Mouse (Mus musculus) cerebellum, adult 9-10 months (tissue): ENCODE data around the gene Camkmt.

Experiments used
- DNase-seq: peaks from one replicate; pipeline ENCODE4 v3.0.0; 2022

The Camkmt gene

DNA sequence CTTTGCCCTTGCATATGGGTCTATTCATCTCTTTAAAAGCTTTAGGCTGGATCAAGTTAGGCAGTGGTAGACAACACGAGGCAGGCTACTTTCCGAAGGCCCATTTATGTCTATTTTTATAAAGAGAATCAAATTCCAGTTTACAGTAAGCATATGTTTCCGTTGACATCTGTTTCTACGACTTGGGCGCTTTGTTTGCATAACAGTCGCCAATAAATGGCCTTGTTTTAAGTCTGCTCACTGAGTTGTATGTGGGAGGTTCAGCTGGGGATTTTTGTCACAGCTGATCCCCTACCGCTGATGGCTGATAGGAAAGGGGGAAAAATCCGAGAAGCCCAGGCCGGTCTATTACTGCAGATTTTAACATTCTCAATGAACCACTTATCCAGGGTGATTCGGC, 285.2 kb downstream of the Camkmt start:
- no peak for DNase-seq

DNA sequence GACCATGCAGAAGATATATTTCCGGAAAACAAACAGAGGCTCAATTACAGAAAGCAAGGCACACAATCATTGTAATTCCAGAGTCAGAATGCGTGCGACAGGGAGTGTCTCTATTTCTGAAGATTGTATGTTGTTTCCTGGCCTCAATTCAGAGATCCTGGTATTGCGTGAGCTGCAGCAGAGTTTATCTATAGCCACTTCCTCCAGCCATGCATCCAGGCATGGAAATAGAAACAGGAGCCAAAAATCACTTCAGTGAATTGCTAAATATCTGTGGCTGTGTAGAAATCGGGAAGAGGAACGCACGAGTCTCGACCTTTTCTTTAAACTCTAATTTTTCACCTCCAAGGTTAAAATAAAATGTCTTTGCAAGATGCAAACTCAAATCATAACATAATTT, 287.1 kb downstream of the Camkmt start:
- no peak for DNase-seq

DNA sequence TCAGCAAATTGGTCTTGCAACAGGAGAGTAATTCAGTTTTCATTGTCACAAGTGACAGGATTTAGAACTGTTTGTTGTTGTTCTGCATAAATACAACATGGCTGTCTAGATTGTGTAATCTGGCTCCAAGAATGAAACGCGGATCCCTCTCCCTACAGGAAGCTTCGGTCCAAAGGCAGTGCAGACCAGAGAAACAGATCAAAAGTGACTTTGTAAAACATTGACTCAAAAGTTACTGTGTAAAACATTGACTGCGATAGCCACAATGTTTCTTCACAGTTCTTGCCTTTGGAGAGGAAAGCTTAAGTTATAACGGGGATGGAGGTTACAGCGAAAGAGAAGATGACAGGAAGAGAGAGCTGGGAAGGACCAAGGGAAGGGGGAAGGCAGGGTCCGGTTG, 288.7 kb downstream of the Camkmt start:
- no peak for DNase-seq

DNA sequence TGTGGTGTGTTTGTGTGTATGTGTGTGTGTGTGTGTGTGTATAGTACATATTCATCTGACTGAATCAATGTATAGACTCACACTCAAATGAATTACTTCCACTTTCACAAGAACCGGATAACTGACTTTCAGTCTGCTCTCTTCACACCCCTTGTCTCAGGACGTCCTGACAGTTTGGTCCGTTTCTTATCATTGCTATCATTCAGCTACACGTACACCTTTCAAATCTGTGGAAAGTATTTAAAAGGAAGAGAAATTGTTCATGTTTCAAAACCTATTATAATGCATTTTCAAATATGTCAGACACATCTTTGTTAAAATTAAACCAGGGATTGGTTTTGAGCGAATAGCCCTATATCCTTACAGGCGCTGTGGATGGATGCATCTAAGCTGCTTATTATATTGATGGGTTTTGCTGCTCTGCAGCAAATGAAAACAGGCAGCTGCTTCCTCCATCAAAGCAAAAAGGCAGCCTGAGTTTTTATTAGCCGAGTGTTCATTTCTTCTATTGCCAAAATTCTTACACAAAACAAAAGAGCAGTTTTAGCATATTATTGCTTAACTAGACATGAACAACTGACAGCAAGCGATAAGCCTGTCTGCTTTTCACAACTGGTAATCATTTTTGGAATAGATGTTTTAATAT, 291.3 kb downstream of the Camkmt start:
- DNase-seq: no peak

DNA sequence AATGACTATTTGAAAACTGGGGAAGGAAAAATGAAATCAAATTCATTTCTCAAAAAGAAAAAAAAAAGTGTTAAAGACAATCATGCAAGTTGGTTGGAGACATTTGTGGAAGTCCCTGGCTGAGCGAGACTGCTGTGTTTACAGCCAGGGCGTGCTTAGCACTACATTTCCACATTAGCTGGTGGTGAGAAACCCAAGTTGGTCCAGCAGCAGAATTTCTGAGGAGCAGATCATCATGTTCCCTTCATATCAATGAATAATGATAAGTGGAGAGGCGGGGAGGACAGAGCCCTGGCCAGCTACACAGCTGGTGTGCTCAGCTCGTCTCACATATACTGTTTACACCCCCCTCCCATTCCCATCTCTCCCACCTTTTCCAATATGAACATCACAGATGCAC, 292.0 kb downstream of the Camkmt start:
- DNase-seq: no peak

DNA sequence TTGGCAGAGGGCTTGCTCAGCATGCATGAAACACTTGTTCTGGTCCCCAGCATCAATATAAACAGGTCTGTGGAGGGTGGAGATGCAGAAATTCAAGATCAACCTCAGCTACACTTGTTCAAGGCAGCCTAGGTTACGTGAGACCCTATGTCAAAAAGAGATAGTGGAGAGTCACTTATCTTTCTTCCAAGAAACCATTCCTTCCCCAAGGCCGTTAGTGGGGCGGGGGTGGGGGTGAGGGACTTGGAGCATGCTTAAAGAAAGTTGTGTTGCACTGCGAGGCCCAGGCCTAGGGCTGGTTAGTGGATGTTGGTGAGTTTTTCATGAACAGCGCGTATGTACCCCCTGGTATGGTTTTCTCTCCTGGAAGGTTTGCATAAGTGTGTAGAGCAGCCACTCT, 292.6 kb downstream of the Camkmt start:
- no peak for DNase-seq

DNA sequence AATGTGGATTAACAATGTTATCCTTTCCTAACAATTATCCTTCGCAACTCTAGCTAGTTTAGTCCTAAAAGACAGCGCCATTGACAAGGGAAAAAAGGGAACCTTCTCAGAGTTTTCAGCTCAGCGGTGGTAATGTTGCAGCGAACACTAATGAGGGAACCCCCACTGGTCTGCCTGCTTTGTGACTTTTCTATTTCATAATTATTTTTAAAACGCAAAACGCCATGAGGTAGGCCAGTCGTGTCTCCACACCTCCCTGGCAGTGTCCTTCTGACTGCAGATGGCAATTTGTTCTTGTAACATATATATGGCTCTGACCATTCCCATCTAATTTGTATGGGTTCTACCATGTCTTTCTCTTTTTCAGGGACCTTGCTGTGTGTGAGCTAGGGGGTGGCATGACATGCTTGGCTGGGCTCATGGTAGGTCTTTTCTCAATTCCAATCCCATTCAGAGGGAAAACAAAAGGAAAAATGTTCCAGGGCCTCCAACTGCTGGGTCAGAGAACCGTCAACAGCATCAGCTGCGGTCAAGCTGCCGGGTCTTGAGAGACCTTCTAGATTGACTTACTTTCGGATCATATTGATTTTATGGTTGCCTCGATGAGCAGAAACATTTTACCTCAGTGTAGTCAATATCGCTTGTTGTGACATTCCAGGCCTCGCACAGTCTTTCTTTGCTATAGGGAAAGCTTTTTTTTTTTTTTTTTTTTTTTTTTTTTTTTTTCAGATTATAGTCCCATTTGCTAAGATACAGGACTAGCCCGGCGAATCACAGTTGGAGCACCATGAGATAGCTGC, 302.9 kb downstream of the Camkmt start:
- DNase-seq: no peak

DNA sequence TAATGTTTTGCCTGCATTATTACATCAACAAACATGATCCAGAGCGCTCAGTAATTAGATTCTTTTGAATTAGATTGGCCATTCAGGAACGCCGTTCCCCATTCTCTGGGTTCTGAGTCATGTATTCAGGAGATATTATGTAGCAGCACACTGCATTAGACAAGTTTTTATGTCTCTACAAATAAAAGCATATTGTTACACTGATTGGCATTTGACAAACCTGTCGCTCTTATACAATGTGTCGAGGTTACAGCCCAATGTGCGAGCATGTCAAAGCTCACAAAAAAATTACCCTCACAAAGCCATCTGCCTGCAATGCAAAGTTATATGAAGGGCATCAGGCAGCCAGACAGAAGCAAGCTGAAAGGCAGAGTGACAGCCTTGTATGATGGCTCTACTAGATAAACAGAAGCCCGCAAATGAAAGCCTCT, 303.6 kb downstream of the Camkmt start:
- no peak for DNase-seq

DNA sequence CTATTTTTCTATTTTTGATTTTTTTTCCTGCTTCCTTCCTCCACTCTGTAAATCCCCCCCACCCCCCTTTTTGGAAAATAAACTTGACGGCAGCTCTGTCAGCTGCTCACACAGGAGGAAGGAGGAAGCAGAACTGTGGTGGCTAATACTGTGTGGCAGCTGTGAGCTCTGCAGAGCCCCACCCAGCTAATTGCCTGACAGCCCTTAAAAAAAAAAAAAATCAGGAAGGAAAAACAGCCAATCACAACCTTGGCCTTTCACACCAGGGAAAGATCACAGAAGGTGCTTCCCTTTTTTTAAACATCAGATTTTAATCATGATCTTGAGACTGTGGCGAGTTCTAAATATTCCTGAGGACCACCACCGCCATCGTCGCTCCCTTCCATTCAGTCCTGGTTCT, 305.1 kb downstream of the Camkmt start:
- no peak for DNase-seq

DNA sequence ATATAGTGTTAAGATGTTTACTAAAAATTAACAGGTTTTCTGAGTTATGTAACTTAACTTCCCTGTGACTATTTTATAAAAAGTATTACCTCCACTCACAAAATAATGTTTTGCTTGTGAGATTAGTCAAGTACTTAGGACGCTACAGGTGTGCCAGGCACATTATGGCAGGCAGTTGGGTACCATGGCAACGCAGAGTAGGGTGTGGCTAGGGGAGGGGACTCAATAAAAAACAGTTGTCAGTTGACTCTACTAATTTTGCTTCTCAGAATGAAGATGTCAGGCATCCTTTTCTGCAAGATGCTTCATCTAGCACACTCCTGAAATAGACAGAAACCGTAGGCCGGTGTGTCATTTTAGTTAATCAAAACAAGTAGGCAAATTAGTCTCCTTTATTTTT, 310.4 kb downstream of the Camkmt start:
- no peak for DNase-seq

DNA sequence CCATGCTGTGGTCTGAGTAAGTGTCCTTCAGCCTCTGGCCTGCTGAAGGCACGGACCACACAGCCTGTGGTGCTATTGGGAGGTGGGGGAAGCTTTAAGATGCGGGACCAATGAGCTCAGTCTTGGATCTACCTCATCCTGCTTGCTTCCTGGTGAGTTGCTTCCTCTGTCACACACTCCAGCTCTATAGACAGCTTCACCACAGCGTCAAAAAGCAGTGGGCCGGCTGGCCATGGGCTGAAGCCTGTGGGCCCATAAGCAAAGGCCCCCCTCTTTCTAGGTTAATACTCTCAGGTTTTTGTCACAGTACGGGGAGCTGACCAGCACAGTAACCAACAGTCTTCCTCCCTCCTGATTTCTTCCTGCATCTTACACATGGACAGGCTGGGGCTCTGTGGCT, 314.8 kb downstream of the Camkmt start:
- no peak for DNase-seq

DNA sequence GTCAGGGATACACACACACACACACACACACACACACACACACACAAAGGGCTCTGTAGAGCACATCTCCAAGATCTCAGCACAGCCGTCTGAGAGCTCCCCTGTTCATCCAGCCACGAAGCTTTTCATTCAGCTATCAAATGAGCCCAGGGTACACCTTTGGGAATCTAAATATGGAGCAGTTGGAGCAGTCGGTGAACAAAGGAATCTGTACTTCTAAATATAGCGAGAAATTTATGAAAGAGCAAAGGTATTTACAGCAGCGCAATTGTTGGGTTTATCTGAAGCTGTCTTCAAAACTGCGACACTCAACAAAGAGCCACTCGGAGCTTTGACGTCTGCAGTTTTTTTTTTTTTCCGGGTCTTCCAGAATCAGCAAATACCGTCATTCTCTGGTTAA, 315.8 kb downstream of the Camkmt start:
- DNase-seq: no peak

DNA sequence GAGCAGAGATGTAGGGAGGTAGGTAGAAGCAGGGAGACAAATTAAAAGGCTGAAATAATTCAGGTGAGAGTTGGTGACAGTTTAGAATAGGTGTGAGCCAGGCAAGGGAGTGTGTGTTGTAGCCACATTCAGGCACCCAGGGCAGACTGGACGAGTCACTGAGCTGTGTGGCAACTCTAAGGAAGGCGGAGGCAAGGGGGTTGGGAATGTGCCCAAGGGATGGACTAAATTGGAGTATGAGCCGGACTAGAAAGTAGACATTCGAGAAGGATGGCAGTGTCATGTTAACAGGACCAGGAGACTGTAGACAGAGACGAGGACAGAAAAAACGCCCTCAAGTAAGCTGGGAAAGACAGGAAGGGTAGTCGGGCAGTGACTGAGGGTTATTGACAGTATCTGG, 338.5 kb downstream of the Camkmt start:
- DNase-seq: no peak

DNA sequence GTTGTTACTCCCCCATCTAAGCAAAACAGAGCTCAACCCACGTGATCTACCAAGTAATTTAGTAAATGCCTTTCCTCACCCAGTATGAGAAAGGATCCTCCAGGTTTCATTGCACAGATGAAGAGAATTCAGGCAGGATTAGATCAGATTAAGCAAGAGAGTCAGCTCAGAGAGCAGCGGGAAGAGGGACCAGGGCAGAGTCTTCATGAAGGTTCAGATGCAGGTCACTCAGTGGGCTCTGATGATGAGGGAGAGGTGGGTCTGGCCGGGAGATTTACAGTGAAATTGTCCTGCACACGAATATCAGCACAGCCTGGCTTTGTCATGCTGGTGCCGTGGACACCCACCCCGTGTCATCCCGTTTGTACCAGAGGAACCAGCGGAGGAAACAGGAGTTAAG, 342.6 kb downstream of the Camkmt start:
- no peak for DNase-seq

DNA sequence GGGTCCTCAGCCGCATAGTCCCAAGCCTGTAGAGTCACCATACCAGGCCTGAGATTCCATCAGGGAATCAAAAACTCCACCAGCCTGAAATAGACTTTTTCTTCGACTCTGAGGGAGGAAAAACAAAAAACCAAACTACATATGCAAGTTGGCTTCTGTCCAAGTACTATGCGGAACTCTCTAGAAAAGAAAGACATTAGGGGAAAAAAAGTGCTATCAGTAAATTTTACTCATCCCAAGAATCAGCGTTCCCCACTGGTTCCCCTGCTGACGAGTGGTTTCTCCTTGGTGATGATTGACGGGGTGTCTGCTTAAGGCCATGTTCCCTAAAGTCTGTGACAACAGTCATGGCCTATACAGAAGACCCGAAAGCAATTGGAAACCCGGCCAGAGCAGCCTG, 352.7 kb downstream of the Camkmt start:
- no peak for DNase-seq

DNA sequence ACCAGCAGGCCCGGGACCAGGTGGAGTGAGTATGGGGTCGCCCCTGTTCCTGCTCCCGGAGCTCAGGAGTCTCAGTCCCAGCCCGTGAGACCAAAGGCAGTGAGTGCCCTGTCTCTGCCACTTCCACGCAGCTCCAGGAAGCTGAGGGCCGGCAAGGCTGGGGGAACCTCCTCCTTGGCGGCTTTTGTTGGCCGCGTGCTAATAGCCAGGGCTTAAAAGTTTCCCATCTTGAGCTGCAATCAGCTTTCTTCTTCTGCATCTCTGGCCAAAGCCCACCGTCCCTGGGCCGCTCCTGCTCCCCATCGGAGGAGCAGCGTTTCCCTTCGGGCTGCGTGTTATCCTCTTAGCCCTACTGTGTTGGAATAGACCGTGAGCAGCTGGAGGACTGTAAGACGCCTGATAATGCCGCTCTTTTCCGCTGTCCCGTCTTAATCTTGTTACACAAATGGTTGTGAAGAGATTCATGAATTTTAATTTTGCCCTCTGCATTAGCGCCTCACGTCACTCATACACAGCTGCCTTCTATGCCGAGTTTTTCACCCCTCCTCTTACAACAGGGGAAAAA, 364.1 kb downstream of the Camkmt start:
- DNase-seq: no peak

DNA sequence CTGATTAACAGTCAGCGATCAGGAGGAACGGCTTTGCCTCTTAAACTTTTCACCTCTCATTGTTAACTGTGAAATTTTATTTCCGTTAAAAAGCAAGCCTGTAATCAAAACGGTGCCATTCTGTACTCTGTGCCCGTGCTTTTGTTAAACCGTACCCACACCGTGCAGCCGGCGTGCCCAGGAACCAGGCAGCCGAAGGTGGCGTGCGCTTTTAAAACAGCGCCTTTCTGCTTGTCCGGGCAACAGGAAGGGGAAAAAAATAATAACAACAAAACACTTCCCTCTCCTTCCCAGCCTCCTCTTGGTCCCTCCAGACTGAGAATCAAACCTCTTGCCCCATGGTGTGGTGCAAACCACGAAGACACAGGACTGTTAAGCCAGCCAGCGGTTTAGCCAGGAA, 364.7 kb downstream of the Camkmt start:
- DNase-seq: no peak

DNA sequence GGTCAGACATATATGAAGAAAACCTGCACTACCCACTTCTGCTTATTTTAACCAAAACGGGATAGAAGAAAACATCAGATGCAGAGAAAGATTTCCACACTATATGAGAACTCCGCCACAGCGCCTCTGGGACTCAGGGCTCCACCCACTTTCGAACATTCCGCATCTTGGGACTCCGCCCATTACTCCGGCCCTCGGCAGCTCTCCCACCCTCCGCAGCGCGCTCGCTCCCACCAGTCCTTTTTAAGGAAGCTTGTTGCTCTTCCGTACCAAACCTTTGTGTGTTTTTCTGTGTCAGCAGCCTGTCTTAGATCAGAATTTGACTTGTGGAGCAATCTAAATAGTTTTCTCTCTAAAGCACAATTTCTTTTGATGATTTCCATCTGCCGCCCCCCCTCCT, 367.7 kb downstream of the Camkmt start:
- no peak for DNase-seq

DNA sequence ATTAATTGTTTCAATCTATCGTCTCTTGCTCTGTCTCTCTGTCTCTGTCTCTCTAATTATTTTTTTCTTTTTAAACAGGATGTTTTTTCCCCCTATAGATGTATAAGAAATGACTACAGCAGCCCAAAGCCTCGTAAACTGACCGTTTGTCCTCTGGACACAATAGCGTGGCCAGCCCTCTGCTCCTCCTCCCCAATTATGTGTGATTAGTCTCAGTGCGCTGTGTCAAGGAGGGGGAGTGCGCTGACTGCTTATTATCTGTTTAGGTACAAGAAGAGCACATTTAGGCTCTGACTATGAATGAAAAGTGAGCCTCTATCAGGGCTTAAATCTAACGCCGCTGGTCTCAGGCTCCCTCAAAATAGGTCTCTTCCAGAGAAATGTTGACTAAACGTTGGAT, 368.2 kb downstream of the Camkmt start:
- DNase-seq: no peak

DNA sequence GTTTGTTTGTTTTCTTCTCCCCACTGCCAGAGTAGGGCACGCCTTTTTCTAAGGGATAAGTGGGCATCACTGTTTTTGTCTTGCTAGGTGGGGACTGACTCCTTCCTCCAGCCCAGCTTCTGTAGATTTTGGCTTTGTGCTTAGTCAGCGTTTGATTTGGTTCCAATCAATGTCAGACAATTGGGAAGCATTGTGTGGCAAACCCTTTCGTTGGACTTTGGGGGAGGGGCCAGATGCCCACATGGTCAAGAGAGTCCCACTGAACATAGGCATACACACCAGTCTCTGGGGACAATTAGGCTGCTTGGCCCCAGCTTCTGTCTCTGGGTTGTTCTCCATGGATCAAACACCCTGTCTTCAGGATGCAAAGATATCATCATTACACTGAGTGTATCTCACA, 371.2 kb downstream of the Camkmt start:
- no peak for DNase-seq

DNA sequence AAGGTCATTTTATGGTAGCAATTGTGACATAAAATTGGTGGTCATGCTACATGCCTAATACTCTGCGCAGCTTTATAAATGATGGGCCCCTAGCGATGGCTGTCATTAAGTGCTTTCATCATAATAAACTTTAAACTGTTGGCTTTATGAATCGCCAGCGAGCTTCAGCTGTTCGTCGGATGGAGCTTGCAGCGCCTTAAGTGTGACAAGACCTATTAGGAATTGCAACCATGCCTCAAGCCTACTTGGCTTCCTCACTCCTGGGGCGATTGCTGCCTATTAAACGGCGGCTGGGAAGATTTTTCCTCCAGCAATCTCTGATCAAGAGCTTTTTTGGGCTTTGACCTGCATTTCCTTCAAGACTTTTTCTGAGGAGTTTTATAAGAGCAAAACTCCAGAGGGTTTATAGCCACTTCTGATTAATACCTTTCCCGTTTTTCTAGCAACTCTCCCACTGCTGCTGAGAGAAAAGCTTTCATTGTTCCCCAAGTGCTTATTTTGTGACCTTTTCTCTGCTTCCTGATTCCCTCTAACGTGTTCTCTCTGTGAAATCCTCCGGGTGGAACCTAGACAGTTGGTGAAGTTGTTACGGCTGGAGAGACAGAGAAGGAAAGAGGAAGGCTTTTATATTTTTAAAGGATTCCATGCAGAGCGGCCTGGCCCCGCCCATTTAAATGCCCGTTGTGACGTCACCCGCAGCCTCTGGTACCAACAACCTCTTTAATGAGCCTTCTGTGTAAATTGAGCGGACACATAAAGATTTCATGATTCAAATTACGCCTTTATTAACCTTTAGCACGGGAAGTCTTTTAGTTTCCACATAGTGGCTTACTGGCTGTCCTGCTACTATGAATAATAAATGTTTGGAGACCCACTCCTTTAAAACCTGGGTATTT, 373.4 kb downstream of the Camkmt start:
- no peak for DNase-seq

DNA sequence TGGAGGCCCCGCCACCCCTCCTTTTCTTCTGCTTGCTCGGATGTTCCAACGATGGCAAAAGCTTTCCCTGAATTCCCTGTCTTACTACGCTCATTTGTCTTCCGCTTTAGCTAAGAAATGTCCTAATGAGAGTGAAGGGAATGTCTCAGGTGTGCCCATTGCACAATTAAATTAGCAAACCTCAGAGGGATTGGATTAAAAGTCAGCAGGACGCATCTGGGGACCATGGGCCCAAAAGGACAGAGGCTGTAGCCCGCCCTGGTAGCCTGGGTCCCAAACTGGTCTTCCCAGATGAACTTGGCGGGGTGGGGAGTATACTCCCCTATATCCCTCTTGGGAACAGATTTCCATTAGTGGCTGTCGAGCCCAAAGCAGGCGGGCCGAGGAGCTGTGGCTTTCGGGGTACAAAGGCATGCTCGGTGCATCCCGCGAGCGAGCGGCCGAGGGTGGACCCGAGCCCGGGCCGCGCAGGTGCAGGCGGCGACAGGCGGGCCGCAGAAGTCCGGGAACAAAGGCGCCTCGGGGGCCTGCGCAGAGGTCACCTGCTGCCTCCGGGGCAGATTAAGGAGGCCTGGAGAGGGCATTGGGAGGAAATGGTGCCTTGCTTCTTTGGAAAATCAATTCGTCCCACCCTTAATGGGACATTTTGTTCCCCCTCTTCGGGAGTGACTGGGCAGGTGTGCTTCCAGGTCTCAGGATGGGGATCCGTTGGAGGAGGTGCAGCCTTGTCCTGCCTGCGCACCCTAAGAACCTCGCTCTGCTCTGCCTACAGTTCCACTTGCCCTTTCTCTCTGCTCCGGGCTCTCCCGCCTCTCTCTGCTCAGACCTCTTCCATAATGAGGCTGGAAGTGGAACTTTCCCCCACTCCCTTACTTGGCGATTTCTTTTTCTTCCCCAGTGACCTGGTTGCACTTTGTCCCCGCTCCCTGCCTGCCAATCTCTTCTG, 374.4 kb downstream of the Camkmt start:
- DNase-seq: no peak
